Mouse (Mus musculus): Measurements from ENCODE around the gene Drap1. TPM values are rescaled to one million over a fixed set of nuclear protein-coding genes. Genes with fewer than 3 reads are reported as not detected.

Gene Drap1
- polyA plus RNA-seq, 1 experiment from 2014 or later, result 151 TPM

DNA sequence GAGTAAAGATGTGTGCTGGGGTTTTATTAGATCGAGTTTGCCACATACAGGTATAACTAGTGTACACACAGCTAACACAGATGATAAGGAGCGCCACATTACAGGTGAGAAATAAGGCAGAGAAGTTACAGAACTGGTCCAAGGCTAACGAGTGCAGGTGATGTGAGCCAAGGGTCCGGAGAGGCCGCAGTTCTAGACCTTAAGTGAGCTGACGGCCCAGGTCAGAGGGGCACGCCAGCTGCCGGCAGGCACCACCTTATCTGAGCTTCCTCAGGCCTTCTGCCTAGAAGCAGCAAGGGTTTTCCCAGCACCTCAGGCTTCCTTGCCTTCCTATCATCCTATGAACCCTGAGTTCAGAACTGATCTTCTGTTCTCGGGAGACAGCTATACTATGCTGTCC is 5.1 kb downstream of the Drap1 start:
- DNase-seq (ENCODE audit: low spot score) (no peak), ATAC-seq (replicated peaks; ENCODE audit: low FRiP score) (no peak)
- no peak overlapping the region for H3K4me2 ChIP-seq
- no peak overlapping the region for H3K4me3 ChIP-seq (ENCODE audit: low read depth, low read length)
- no peaks in the 10 kb centered on the region for H3K9me3 ChIP-seq (ENCODE audit: control insufficient read depth, low read length)
- H3K4me1 ChIP-seq (replicated peaks; ENCODE audit: control insufficient read depth, insufficient read depth, low read length), result peaks cover 14% of the 10 kb centered on the region
- no peaks in the 10 kb centered on the region for H3K27me3 ChIP-seq (replicated peaks; ENCODE audit: control insufficient read depth, insufficient read depth, low read length)
- H3K36me3 ChIP-seq (ENCODE audit: control insufficient read depth, insufficient read depth, low read length), result peaks cover 9% of the 10 kb centered on the region; the same call in 1 of the 2 replicates
- no peak overlapping the region for H3K9ac ChIP-seq (ENCODE audit: low read depth, low read length)
- WGBS, result 71% methylated on average over 9 of the region's 9 CpGs
- no peak overlapping the region for H3K27ac ChIP-seq (ENCODE audit: low read depth, low read length)

GRCm38 (mm10) chr19:5418750-5419466 is 5.9 kb downstream of the Drap1 start:
- Histone ChIP-seq H3K9ac (ENCODE audit: low read depth, low read length) (no peak overlapping the region), H3K27me3 (replicated peaks; ENCODE audit: control insufficient read depth, insufficient read depth, low read length) (no peaks in the 10 kb centered on the region), H3K27ac (ENCODE audit: low read depth, low read length) (no peak overlapping the region), H3K36me3 (ENCODE audit: control insufficient read depth, insufficient read depth, low read length) (peaks cover 9% of the 10 kb centered on the region; the same call in 1 of the 2 replicates), H3K4me3 (ENCODE audit: low read depth, low read length) (no peak overlapping the region), H3K4me1 (replicated peaks; ENCODE audit: control insufficient read depth, insufficient read depth, low read length) (peaks cover 17% of the 10 kb centered on the region), H3K9me3 (ENCODE audit: control insufficient read depth, low read length) (no peaks in the 10 kb centered on the region), H3K4me2 (no peak overlapping the region)
- WGBS, result 94% methylated on average over 8 of the region's 8 CpGs
- ATAC-seq (replicated peaks; ENCODE audit: low FRiP score), result no peak
- no peak for DNase-seq (ENCODE audit: low spot score)

- no peaks in the 10 kb centered on the region for H3K9me3 ChIP-seq (ENCODE audit: control insufficient read depth, low read length)
- 57% methylated on average over 2 of the region's 2 CpGs for WGBS
- no peak for DNase-seq (ENCODE audit: low spot score)
- no peaks in the 10 kb centered on the region for H3K27me3 ChIP-seq (replicated peaks; ENCODE audit: control insufficient read depth, insufficient read depth, low read length)
- no peak overlapping the region for H3K27ac ChIP-seq (ENCODE audit: low read depth, low read length)
- H3K36me3 ChIP-seq (ENCODE audit: control insufficient read depth, insufficient read depth, low read length), result no peaks in the 10 kb centered on the region
- peaks cover 6% of the 10 kb centered on the region; the same call in 1 of the 2 replicates for H3K4me1 ChIP-seq (replicated peaks; ENCODE audit: control insufficient read depth, insufficient read depth, low read length)
- no peak for ATAC-seq (replicated peaks; ENCODE audit: low FRiP score)
- no peak overlapping the region for H3K4me3 ChIP-seq (ENCODE audit: low read depth, low read length)
- H3K4me2 ChIP-seq, result no peak overlapping the region
- no peak overlapping the region for H3K9ac ChIP-seq (ENCODE audit: low read depth, low read length)
Observed at GRCm38 (mm10) chr19:5414534-5414957, 10.2 kb downstream of the Drap1 start.

DNA sequence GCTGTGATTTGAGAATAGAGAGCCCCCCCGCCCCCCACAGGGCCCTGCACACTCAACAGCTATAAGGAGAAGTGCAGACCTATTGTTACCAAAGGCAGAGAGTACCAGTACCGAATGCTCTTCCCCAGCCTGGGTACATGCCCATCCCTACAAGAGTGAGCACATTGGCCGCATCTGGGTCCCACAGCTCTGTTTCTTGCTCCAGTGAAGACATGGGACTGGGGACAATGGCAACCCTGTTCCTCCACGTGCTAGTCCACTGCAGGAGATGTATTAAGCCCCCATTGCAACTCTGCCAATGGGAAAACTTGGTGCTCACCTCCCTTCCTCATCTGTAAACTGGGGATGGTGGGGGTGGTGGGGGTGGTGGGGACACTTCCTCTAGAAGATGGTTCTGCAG is 10.9 kb downstream of the Drap1 start:
- ATAC-seq (replicated peaks; ENCODE audit: low FRiP score), result no peak
- Histone ChIP-seq H3K27me3 (replicated peaks; ENCODE audit: control insufficient read depth, insufficient read depth, low read length) (no peaks in the 10 kb centered on the region), H3K4me2 (no peak overlapping the region), H3K9ac (ENCODE audit: low read depth, low read length) (no peak overlapping the region), H3K36me3 (ENCODE audit: control insufficient read depth, insufficient read depth, low read length) (no peaks in the 10 kb centered on the region), H3K4me1 (replicated peaks; ENCODE audit: control insufficient read depth, insufficient read depth, low read length) (peaks cover 6% of the 10 kb centered on the region; the same call in 1 of the 2 replicates), H3K27ac (ENCODE audit: low read depth, low read length) (no peak overlapping the region), H3K9me3 (ENCODE audit: control insufficient read depth, low read length) (no peaks in the 10 kb centered on the region), H3K4me3 (ENCODE audit: low read depth, low read length) (no peak overlapping the region)
- DNase-seq (ENCODE audit: low spot score), result no peak
- WGBS, result 81% methylated on average over 4 of the region's 4 CpGs

GRCm38 (mm10) chr19:5411961-5412360 is 12.8 kb downstream of the Drap1 start:
- Histone ChIP-seq H3K4me2 (no peak overlapping the region), H3K9me3 (ENCODE audit: control insufficient read depth, low read length) (no peaks in the 10 kb centered on the region), H3K4me3 (ENCODE audit: low read depth, low read length) (no peak overlapping the region), H3K27me3 (replicated peaks; ENCODE audit: control insufficient read depth, insufficient read depth, low read length) (no peaks in the 10 kb centered on the region), H3K36me3 (ENCODE audit: control insufficient read depth, insufficient read depth, low read length) (no peaks in the 10 kb centered on the region), H3K9ac (ENCODE audit: low read depth, low read length) (no peak overlapping the region), H3K4me1 (replicated peaks; ENCODE audit: control insufficient read depth, insufficient read depth, low read length) (peaks cover 8% of the 10 kb centered on the region; the same call in 1 of the 2 replicates), H3K27ac (ENCODE audit: low read depth, low read length) (no peak overlapping the region)
- ATAC-seq (replicated peaks; ENCODE audit: low FRiP score) (no peak), DNase-seq (ENCODE audit: low spot score) (no peak)
- 76% methylated on average over 5 of the region's 5 CpGs for WGBS

GRCm38 (mm10) chr19:5410641-5411040 is 14.1 kb downstream of the Drap1 start:
- H3K9me3 ChIP-seq (ENCODE audit: control insufficient read depth, low read length), result no peaks in the 10 kb centered on the region
- ATAC-seq (replicated peaks; ENCODE audit: low FRiP score), result no peak
- H3K4me1 ChIP-seq (replicated peaks; ENCODE audit: control insufficient read depth, insufficient read depth, low read length), result peaks cover 8% of the 10 kb centered on the region; the same call in 1 of the 2 replicates
- H3K36me3 ChIP-seq (ENCODE audit: control insufficient read depth, insufficient read depth, low read length), result no peaks in the 10 kb centered on the region
- no peak overlapping the region for H3K9ac ChIP-seq (ENCODE audit: low read depth, low read length)
- no peak overlapping the region for H3K27ac ChIP-seq (ENCODE audit: low read depth, low read length)
- no peaks in the 10 kb centered on the region for H3K27me3 ChIP-seq (replicated peaks; ENCODE audit: control insufficient read depth, insufficient read depth, low read length)
- 76% methylated on average over 5 of the region's 5 CpGs for WGBS
- DNase-seq (ENCODE audit: low spot score), result no peak
- no peak overlapping the region for H3K4me2 ChIP-seq
- H3K4me3 ChIP-seq (ENCODE audit: low read depth, low read length), result no peak overlapping the region

GRCm38 (mm10) chr19:5409068-5409467 is 15.7 kb downstream of the Drap1 start:
- Histone ChIP-seq H3K27me3 (replicated peaks; ENCODE audit: control insufficient read depth, insufficient read depth, low read length) (no peaks in the 10 kb centered on the region), H3K27ac (ENCODE audit: low read depth, low read length) (no peak overlapping the region), H3K4me2 (no peak overlapping the region), H3K36me3 (ENCODE audit: control insufficient read depth, insufficient read depth, low read length) (no peaks in the 10 kb centered on the region), H3K4me3 (ENCODE audit: low read depth, low read length) (no peak overlapping the region), H3K9me3 (ENCODE audit: control insufficient read depth, low read length) (no peaks in the 10 kb centered on the region), H3K9ac (ENCODE audit: low read depth, low read length) (no peak overlapping the region), H3K4me1 (replicated peaks; ENCODE audit: control insufficient read depth, insufficient read depth, low read length) (0 out of 2 replicates have a peak, but pooled peaks cover 3% of the 10 kb centered on the region)
- 84% methylated on average over 5 of the region's 5 CpGs for WGBS
- no peak for ATAC-seq (replicated peaks; ENCODE audit: low FRiP score)
- no peak for DNase-seq (ENCODE audit: low spot score)

- H3K9ac ChIP-seq (ENCODE audit: low read depth, low read length), result 0 out of 2 replicates have a peak overlapping the region, but pooled peaks have one; percentile 11
- H3K27ac ChIP-seq (ENCODE audit: low read depth, low read length), result no peak overlapping the region
- no peak for ATAC-seq (replicated peaks; ENCODE audit: low FRiP score)
- H3K4me1 ChIP-seq (replicated peaks; ENCODE audit: control insufficient read depth, insufficient read depth, low read length), result 0 out of 2 replicates have a peak, but pooled peaks cover 3% of the 10 kb centered on the region
- peak overlapping the region; percentile 67 for H3K4me2 ChIP-seq
- DNase-seq (ENCODE audit: low spot score), result no peak
- WGBS, result 87% methylated on average over 13 of the region's 13 CpGs
- no peaks in the 10 kb centered on the region for H3K27me3 ChIP-seq (replicated peaks; ENCODE audit: control insufficient read depth, insufficient read depth, low read length)
- H3K36me3 ChIP-seq (ENCODE audit: control insufficient read depth, insufficient read depth, low read length), result no peaks in the 10 kb centered on the region
- no peaks in the 10 kb centered on the region for H3K9me3 ChIP-seq (ENCODE audit: control insufficient read depth, low read length)
- peak overlapping the region; percentile 54 for H3K4me3 ChIP-seq (ENCODE audit: low read depth, low read length)
Observed at GRCm38 (mm10) chr19:5408057-5409001, 16.4 kb downstream of the Drap1 start.

Measured in liver, embryonic 11.5 days (tissue).